Mouse (Mus musculus): ENCODE measurements around the gene Ier3. TPM values are rescaled to one million over a fixed set of nuclear protein-coding genes. Genes with fewer than 3 reads are reported as not detected.

Ier3 gene
- total and polyA plus RNA-seq, 2 experiments from 2014 or later: 19.4 TPM

- no peak for TF ChIP-seq CTCF (IDR thresholded peaks at IDR 0.05; ENCODE audit: low read depth)
- DNase-seq (ENCODE audit: low spot score) (peak; percentile 84), ATAC-seq (peak; percentile 57)
- WGBS: under 1% methylated on average over 39 of the region's 48 CpGs
- Histone ChIP-seq H3K27ac (peak within 1 kb of the TSS; percentile 95), H3K4me3 (ENCODE audit: low read length) (peak within 1 kb of the TSS; percentile 56), H3K4me2 (ENCODE audit: low read depth, low read length) (peak within 1 kb of the TSS; percentile 93), H3K9ac (replicated peaks; ENCODE audit: low read length) (peak within 1 kb of the TSS; percentile 84), H3K36me3 (ENCODE audit: insufficient read depth, low read length) (no peaks in the 10 kb centered on the region), H3K4me1 (ENCODE audit: insufficient read depth, low read length) (peaks cover 18% of the 10 kb centered on the region), H3K9me3 (ENCODE audit: low read length) (no peaks in the 10 kb centered on the region), H3K27me3 (ENCODE audit: insufficient read depth, low read length) (no peaks in the 10 kb centered on the region)
Measured at GRCm38 (mm10) chr17:35865481-35866280, 44.2 kb downstream of the Ier3 start, which contains the start of gene Ppp1r18. Gene Ppp1r18, plus strand, starts transcription at chr17:35865593.

DNA sequence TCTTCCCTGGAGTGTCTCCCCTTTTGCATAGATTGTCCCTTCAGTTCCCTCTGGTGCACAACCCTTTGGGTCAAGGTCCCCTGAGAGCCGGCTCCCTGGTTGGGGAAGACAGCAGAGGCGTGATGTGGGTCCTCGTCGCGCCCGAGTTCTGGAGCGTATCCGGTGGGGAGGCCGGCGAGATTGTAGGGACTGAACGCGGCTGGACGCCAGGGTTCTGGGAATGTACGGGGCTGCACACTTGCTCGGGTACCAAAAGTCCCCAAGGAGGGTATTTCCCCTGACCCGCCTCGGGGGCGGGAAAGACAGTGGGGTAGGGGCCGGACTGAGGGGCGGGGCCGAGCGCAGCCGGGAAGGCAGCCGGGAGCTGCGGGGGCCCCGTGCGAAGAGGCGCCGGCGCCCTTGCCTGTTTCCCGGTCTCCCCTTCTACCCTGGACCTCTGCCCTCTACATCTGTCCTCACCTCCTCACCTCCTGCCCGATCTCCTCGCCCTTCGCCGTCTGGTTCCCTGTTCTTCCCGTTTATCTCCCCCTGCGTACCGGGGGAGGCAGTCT is 44.9 kb downstream of the Ier3 start:
- Histone ChIP-seq H3K27me3 (ENCODE audit: insufficient read depth, low read length) (no peaks in the 10 kb centered on the region), H3K4me1 (ENCODE audit: insufficient read depth, low read length) (peaks cover 19% of the 10 kb centered on the region), H3K9me3 (ENCODE audit: low read length) (no peaks in the 10 kb centered on the region), H3K4me3 (ENCODE audit: low read length) (peak overlapping the region; percentile 56), H3K36me3 (ENCODE audit: insufficient read depth, low read length) (no peaks in the 10 kb centered on the region), H3K27ac (peak overlapping the region; percentile 95), H3K4me2 (ENCODE audit: low read depth, low read length) (peak overlapping the region; percentile 93), H3K9ac (replicated peaks; ENCODE audit: low read length) (peak overlapping the region; percentile 84)
- ATAC-seq: peak; percentile 46
- DNase-seq (ENCODE audit: low spot score): peak; percentile 74
- under 1% methylated on average over 23 of the region's 38 CpGs for WGBS
- TF ChIP-seq CTCF (IDR thresholded peaks at IDR 0.05; ENCODE audit: low read depth): no peak

DNA sequence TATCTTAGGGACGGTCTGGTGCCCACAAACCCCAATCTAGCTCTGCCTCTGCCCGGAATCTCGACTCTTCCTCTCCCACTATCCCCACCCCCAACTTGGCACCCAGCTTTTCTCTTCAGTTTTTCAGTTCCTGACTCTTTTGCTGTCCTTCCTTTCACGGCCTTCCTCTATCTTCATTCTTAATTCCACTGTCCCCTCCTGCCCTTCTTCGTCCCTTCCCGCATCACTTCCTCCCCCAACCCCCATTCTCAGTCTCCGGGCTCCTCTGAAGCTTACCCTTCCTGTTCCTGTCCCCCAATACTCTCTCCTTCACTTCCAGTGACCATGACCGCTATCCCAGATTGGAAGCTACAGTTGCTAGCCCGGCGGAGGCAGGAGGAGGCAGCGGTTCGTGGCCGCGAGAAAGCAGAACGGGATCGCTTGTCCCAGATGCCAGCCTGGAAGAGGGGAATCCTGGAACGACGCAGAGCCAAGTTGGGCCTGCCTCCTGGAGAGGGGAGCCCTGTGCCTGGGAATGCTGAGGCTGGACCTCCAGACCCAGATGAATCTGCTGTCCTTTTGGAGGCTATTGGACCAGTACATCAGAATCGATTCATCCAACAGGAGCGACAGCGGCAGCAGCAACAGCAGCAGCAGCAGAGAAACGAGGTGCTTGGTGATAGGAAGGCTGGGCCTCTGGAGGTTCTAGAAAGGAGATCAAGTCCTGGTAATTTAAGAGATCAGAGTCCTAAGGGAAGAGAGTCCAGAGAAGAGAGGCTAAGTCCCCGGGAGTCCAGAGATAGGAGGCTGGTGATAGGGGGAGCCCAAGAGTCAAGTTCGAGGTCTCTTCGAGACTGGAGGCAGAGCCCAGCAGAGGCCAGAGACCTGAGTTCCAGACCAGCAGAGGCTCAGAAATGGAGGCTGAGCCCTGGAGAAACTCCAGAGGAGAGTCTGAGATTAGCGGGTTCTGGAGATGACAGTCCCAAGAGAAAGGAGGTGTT is 45.7 kb downstream of the Ier3 start:
- peak overlapping the region; percentile 95 for H3K27ac ChIP-seq
- H3K27me3 ChIP-seq (ENCODE audit: insufficient read depth, low read length): no peaks in the 10 kb centered on the region
- DNase-seq (ENCODE audit: low spot score) (peak; percentile 33), ATAC-seq (no peak)
- peak overlapping the region; percentile 84 for H3K9ac ChIP-seq (replicated peaks; ENCODE audit: low read length)
- peaks cover 19% of the 10 kb centered on the region for H3K4me1 ChIP-seq (ENCODE audit: insufficient read depth, low read length)
- 8% methylated on average over 26 of the region's 26 CpGs for WGBS
- no peaks in the 10 kb centered on the region for H3K9me3 ChIP-seq (ENCODE audit: low read length)
- peak; percentile 31; the same call in 1 of the 2 replicates for TF ChIP-seq CTCF (IDR thresholded peaks at IDR 0.05; ENCODE audit: low read depth)
- peak overlapping the region; percentile 56 for H3K4me3 ChIP-seq (ENCODE audit: low read length)
- H3K36me3 ChIP-seq (ENCODE audit: insufficient read depth, low read length): no peaks in the 10 kb centered on the region
- peak overlapping the region; percentile 93 for H3K4me2 ChIP-seq (ENCODE audit: low read depth, low read length)

DNA sequence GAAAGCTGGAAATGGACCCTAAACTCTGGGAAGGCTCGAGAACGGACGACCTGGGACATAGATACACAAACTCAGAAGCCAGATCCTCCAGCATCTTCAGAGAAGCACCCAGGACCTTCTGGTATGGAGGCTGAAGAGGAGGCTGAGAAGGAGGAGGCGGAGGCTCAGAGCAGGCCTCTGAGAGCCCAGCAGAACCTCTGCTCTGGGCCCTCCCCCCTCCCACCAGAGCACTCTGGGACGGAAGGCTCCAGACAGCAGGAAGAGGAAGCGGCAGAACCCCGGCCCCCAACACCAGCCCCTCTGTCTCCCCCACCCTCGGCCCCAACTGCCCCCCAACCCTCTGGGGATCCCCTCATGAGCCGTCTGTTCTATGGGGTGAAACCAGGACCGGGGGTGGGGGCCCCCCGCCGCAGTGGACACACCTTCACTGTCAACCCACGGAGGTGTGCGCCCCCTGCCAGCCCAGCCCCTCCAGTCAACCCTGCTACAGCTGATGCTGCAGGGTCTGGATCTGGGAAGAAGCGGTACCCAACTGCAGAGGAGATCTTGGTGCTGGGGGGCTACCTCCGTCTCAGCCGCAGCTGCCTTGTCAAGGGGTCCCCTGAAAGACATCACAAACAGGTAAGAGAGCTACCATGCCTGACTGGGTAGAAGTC is 46.8 kb downstream of the Ier3 start:
- ATAC-seq (no peak), DNase-seq (ENCODE audit: low spot score) (no peak)
- no peaks in the 10 kb centered on the region for H3K9me3 ChIP-seq (ENCODE audit: low read length)
- WGBS: 25% methylated on average over 16 of the region's 17 CpGs
- no peaks in the 10 kb centered on the region for H3K36me3 ChIP-seq (ENCODE audit: insufficient read depth, low read length)
- H3K4me3 ChIP-seq (ENCODE audit: low read length): peak overlapping the region; percentile 56
- H3K4me2 ChIP-seq (ENCODE audit: low read depth, low read length): peak overlapping the region; percentile 93
- peak overlapping the region; percentile 84 for H3K9ac ChIP-seq (replicated peaks; ENCODE audit: low read length)
- H3K27me3 ChIP-seq (ENCODE audit: insufficient read depth, low read length): no peaks in the 10 kb centered on the region
- peak overlapping the region; percentile 95 for H3K27ac ChIP-seq
- no peak for TF ChIP-seq CTCF (IDR thresholded peaks at IDR 0.05; ENCODE audit: low read depth)
- peaks cover 19% of the 10 kb centered on the region for H3K4me1 ChIP-seq (ENCODE audit: insufficient read depth, low read length)

DNA sequence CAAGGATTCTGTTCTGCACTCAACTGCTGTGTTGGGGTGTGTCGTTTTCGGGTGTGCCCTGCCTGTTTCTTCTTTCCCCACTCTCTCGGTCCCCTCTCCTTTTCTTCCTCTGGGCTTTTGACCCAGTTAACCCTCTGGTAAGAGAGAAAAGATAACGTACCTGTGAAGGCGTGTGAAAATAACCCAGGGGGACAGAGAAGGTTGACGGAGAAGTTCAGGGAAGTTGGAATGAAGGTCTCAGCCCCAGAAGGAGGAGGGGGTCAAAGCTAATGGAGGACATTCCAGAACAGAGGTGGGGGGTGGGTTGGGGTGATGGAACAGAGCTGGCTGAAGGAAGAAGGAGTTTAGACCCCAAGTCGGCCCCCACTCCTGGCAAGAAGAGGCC is 47.5 kb downstream of the Ier3 start:
- no peak for TF ChIP-seq CTCF (IDR thresholded peaks at IDR 0.05; ENCODE audit: low read depth)
- Histone ChIP-seq H3K4me3 (ENCODE audit: low read length) (peak overlapping the region; percentile 56), H3K27me3 (ENCODE audit: insufficient read depth, low read length) (no peaks in the 10 kb centered on the region), H3K36me3 (ENCODE audit: insufficient read depth, low read length) (no peaks in the 10 kb centered on the region), H3K9ac (replicated peaks; ENCODE audit: low read length) (peak overlapping the region; percentile 84), H3K9me3 (ENCODE audit: low read length) (no peaks in the 10 kb centered on the region), H3K27ac (peak overlapping the region; percentile 95), H3K4me2 (ENCODE audit: low read depth, low read length) (peak overlapping the region; percentile 93), H3K4me1 (ENCODE audit: insufficient read depth, low read length) (peaks cover 19% of the 10 kb centered on the region)
- ATAC-seq: no peak
- no peak for DNase-seq (ENCODE audit: low spot score)
- WGBS: under 1% methylated on average over 7 of the region's 7 CpGs

Data from hindbrain, postnatal 0 days (tissue).